Mouse (Mus musculus) midbrain, embryonic 15.5 days (tissue): Measurements from ENCODE around the gene Tspan17. TPM values are rescaled to one million over a fixed set of nuclear protein-coding genes. Genes with fewer than 3 reads are reported as not detected.
"Not testable (repeated sequence)": the region's sequence is repeated elsewhere in the genome, so short reads cannot be mapped to it uniquely, and the experiment has no call there.

Experiments used
- ATAC-seq: fragments of 200-750 bp; cut with Nextera tagmentation; replicated peaks from 2 replicates; pipeline ENCODE4 v1.8.0; 2017; ENCODE audit warnings: moderate TSS enrichment
- H3K27ac ChIP-seq: fragments of 300-500 bp; sonication (generic); 2 replicates; pipeline ENCODE4 v1.5.1; 2015; ENCODE audit warnings: mild to moderate bottlenecking, inconsistent platforms
- H3K27me3 ChIP-seq: fragments of 300-500 bp; sonication (generic); replicated peaks from 2 replicates; pipeline ENCODE4 v1.6.1; 2015; ENCODE audit warnings: inconsistent platforms
- H3K36me3 ChIP-seq: fragments of 300-500 bp; sonication (generic); replicated peaks from 2 replicates; pipeline ENCODE4 v1.6.1; 2015; ENCODE audit warnings: inconsistent platforms
- H3K4me1 ChIP-seq: fragments of 300-500 bp; sonication (generic); 2 replicates; pipeline ENCODE4 v1.6.1; 2015; ENCODE audit warnings: inconsistent platforms
- H3K4me2 ChIP-seq: fragments of 300-500 bp; sonication (generic); 2 replicates; pipeline ENCODE4 v1.6.1; 2015; ENCODE audit warnings: inconsistent platforms, mild to moderate bottlenecking, moderate library complexity
- H3K4me3 ChIP-seq: fragments of 300-500 bp; sonication (generic); 2 replicates; pipeline ENCODE4 v1.5.1; 2015; ENCODE audit warnings: mild to moderate bottlenecking, inconsistent platforms
- H3K9ac ChIP-seq: fragments of 300-500 bp; sonication (generic); 2 replicates; pipeline ENCODE4 v1.6.1; 2015; ENCODE audit warnings: mild to moderate bottlenecking, inconsistent platforms
- H3K9me3 ChIP-seq: fragments of 300-500 bp; sonication (generic); 2 replicates; pipeline ENCODE4 v1.6.1; 2016; ENCODE audit warnings: inconsistent platforms
- WGBS: fragments of 180-500 bp; shearing (Covaris S2); methylation state at CpG from one replicate; pipeline ENCODE4 v1.1.7; 2015; ENCODE audit warnings: mixed read lengths; 5-methylcytosine and 5-hydroxymethylcytosine counted together
- polyA plus RNA-seq: library from polyadenylated mRNA; unstranded; fragments of >200 nt; fragmentation: Nextera tagmentation; extraction: Ambion mirVana; gene quantifications from 2 replicates; pipeline ENCODE4 v1.2.1, GENCODE M21; 2015

Gene Tspan17
- polyA plus RNA-seq, 1 experiment from 2014 or later = 49.3 TPM

DNA sequence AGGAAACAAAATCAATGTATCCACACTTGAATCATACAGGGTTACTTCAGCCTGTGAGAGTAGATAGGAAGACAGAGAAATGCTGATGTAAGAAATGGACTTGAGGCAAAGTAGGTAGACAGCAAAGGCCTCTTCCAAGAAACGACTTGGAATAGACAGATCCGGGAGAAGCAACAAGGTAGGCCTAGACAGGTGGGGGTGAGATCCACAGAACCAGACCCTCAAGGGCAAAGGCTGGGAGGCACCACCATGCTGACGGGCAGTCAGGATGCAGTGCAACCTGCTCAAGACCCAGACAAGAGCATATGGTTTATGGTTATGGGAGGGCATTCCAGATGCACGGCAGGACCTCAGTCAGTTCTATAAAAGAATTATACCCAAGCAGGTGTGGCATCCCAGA, 22.2 kb upstream of the Tspan17 start:
- no peaks in the 10 kb centered on the region for H3K9me3 ChIP-seq
- peak overlapping the region; percentile 72 for H3K27ac ChIP-seq
- H3K4me1 ChIP-seq = peaks cover 26% of the 10 kb centered on the region
- WGBS = 83% methylated on average over 4 of the region's 4 CpGs
- H3K4me3 ChIP-seq = 0 out of 2 replicates have a peak overlapping the region, but pooled peaks have one; percentile 59
- no peaks in the 10 kb centered on the region for H3K36me3 ChIP-seq
- H3K27me3 ChIP-seq = peaks cover 27% of the 10 kb centered on the region
- H3K9ac ChIP-seq = no peak overlapping the region
- ATAC-seq = no peak
- peak overlapping the region; percentile 57 for H3K4me2 ChIP-seq

DNA sequence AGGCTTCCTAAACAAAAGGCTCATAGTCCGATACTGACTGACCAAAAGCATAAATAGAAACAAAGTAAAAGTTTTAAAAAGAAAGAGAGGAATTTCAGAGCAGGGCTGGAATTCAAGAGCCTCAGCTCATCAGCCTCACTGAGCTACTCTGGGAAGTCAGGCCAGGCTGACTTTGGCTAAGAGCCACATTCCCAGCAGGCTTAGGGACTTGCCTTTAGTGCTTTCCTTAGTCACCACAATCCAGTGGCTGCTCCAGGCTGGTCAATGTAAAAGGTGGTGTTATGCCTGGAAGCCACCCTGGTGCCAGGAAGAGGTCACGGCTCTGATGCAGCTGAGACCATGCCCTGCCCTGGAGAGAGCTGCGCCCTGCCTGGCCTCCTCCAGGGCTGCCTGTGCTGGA, 8.6 kb upstream of the Tspan17 start:
- H3K27ac ChIP-seq = no peak overlapping the region
- 56% methylated on average over 3 of the region's 3 CpGs for WGBS
- H3K9ac ChIP-seq = no peak overlapping the region
- H3K36me3 ChIP-seq = no peaks in the 10 kb centered on the region
- H3K27me3 ChIP-seq = no peaks in the 10 kb centered on the region
- H3K4me1 ChIP-seq = no peaks in the 10 kb centered on the region
- H3K9me3 ChIP-seq = no peaks in the 10 kb centered on the region
- no peak for ATAC-seq
- H3K4me2 ChIP-seq = no peak overlapping the region
- H3K4me3 ChIP-seq = no peak overlapping the region

DNA sequence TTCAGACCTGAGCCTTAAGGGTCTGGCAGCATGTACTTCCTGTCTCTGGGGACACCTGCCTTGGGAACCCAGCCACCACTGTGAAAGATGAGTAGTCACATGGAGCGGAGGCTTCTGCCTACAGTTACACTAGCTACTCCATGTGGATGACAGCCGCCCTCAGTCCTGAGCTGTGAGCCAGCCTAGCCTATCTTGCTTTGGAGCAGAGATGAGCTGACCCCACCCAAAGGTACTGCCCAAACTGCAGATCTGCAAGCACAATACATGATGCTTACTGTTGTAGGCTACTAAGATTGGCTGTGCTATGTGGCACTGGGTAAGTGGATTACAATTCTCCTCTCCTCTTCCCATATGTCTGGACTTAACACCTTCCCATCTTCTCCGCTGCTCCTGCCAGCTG, 8.1 kb upstream of the Tspan17 start:
- Histone ChIP-seq H3K27me3 (no peaks in the 10 kb centered on the region), H3K27ac (no peak overlapping the region), H3K4me1 (no peaks in the 10 kb centered on the region), H3K9ac (no peak overlapping the region), H3K4me3 (no peak overlapping the region), H3K4me2 (no peak overlapping the region), H3K9me3 (no peaks in the 10 kb centered on the region), H3K36me3 (no peaks in the 10 kb centered on the region)
- ATAC-seq = no peak
- 93% methylated on average over 3 of the region's 3 CpGs for WGBS

DNA sequence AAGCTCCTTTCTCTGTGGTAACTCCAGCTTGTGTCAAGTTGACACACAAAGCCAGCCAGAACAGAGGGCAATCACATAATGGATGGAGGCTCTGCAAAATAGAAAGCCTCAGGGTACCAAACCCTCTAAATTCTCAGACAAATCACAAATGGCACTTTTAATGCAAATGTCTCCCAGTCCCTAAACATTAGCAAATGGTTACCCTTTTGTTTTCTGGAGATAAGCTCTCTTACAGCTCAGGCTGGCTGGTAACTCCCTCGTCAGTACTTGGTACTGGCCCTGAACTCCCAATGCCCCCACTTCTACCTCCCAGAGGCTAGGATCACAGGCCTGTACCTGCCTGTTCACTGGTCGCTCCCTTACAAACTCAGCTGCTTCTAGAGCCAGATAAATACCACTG, 5.9 kb upstream of the Tspan17 start:
- Histone ChIP-seq H3K36me3 (no peaks in the 10 kb centered on the region), H3K9ac (no peak overlapping the region), H3K9me3 (no peaks in the 10 kb centered on the region), H3K4me2 (no peak overlapping the region), H3K4me3 (no peak overlapping the region), H3K27ac (no peak overlapping the region), H3K4me1 (no peaks in the 10 kb centered on the region), H3K27me3 (no peaks in the 10 kb centered on the region)
- 45% methylated on average over 2 of the region's 2 CpGs for WGBS
- ATAC-seq = no peak

DNA sequence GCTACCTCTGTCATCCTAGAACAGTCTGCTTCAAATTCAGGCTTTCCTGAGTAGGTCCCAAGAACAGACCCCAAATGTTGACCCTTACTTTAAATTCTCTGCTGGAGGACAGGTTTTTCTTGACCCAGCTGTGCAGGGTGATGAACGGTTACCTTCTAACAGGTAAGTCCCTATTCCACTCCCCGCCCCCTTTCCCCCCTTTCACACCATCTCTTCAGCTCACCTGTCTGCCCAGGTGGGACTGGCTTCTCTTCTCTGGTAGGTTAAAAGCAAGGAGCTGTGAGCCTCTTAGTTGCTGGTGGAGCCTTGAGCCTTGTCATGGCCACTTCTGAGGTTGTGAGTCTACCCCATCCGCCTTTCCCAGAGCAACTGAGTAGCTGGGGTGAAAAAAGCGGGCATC, 5.5 kb upstream of the Tspan17 start, which contains the start of gene Eif4e1b:
Eif4e1b (plus strand) TSS at position 301 of the 400 bp plus-strand sequence.
- 85% methylated on average over 4 of the region's 4 CpGs for WGBS
- no peak within 1 kb of the TSS for H3K4me3 ChIP-seq
- no peak for ATAC-seq

DNA sequence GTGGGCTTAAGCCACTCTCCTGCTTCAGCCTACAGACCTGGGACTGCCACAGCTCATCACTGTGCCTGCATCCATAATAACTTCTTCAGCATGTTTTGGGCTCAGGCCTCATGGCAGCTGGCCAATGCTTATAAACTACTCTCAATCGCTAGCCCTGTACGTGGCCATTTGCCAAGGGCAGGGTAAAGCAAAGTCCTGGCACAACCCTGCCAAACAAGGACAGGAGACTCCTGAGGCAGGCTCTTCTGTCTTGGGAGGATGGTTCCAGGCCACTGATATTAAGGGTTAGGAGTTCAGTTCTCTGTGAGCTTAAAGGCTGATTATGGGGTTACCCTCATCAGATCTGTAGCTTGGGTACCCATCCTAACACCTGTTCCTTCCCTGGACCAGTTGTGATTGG, 1.6 kb upstream of the Tspan17 start:
- not testable (repeated sequence) for ATAC-seq, H3K9ac ChIP-seq, H3K27me3 ChIP-seq, H3K27ac ChIP-seq, H3K4me3 ChIP-seq, H3K4me2 ChIP-seq, H3K9me3 ChIP-seq, H3K36me3 ChIP-seq
- H3K4me1 ChIP-seq = peaks cover 20% of the 10 kb centered on the region
- WGBS = 51% methylated on average over 2 of the region's 2 CpGs

More for the DNA sequence above, 5.5 kb upstream of the Tspan17 start, which contains the start of gene Eif4e1b:
- Histone ChIP-seq H3K4me2 (no peak within 1 kb of the TSS), H3K27ac (no peak within 1 kb of the TSS), H3K27me3 (no peaks in the 10 kb centered on the region), H3K4me1 (no peaks in the 10 kb centered on the region), H3K9me3 (no peaks in the 10 kb centered on the region), H3K9ac (no peak within 1 kb of the TSS), H3K36me3 (no peaks in the 10 kb centered on the region)

DNA sequence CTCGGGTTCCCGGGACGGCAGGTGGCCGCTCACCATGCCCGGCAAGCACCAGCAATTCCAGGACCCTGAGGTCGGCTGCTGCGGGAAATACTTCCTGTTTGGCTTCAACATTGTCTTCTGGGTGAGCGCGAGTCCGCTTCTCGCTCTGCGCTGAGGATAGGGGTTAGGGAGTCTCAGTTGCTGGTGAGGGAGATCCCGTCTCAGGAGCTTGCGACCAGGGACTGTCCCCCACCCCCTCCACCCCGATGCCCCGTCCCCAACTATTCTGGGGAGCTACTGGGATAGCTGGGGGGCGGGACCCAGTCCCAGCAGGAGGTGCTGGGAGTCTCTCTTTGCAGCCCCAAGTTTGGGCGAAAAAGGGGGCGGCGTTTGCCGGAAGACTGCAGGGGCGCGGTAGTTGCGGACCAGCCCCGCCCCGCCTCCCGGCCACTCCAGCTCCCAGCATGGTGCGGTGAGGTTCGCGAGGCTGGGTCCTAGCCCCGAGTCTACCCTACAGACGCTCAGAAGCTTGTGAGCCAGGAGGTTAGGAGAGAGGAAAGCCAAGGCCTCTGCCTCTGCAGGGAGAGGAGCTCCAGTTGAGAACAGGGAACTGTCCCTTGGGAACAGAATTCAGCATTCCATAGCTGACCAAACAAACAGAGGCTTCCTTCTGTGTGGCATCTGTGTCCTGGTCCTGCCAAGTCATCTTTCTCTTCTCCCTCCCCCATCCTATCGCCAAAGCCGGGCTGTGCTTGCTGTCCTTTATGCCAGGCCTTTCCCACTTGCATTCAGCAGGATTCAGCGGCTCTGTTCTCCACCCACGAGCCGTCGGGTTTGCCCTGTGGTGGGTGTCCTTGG, 602 bp downstream of the Tspan17 start:
- no peaks in the 10 kb centered on the region for H3K36me3 ChIP-seq
- peak overlapping the region; percentile 57 for H3K9ac ChIP-seq
- peaks cover 10% of the 10 kb centered on the region for H3K27me3 ChIP-seq
- H3K27ac ChIP-seq = 0 out of 2 replicates have a peak overlapping the region, but pooled peaks have one; percentile 40
- peaks cover 20% of the 10 kb centered on the region for H3K4me1 ChIP-seq
- peak overlapping the region; percentile 61 for H3K4me3 ChIP-seq
- H3K9me3 ChIP-seq = no peaks in the 10 kb centered on the region
- under 1% methylated on average over 37 of the region's 38 CpGs for WGBS
- ATAC-seq = peak; percentile 58
- H3K4me2 ChIP-seq = peak overlapping the region; percentile 97

DNA sequence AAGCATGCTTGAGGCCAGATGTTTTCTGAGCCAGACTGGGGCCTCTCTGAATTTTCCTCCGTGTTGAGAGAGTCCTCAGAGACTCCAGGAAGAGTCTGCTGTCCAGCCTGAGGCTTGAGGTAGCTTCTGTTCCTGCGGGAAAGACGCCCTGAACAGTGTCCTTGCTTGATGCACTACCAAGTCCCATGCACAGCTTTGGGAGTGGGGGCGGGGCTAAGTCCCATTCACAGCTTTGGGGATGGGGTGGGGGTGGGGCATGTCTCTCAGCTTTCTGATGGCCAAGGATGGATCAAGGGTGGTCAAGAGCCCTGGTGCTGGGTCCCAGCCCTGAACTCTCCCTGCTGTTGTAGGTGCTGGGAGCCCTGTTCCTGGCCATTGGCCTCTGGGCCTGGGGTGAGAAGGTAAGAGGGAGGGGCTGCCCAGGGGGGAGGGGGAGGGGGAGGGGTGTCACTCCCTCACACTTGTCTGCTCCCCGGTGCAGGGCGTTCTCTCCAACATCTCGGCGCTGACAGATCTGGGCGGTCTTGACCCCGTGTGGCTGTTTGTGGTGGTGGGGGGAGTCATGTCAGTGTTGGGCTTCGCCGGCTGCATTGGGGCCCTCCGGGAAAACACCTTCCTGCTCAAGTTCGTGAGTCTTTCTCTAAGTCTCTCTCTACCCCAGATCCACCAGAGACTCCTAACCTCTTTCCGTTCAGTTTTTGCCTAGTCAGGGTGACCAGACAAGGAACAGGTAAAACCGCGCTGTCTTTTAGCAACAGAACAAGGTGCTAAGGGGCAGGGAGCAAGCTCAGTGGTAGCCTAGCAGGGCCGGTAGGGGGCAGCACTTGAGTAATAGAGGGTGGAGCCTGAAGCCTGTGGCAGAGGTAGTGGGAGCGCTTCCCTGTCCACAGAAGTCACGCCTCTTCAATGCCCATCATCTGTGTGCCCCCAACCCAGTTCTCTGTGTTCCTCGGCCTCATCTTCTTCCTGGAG, 3.4 kb downstream of the Tspan17 start:
- no peak for ATAC-seq
- Histone ChIP-seq H3K36me3 (no peaks in the 10 kb centered on the region), H3K4me2 (no peak overlapping the region), H3K9me3 (no peaks in the 10 kb centered on the region), H3K4me3 (no peak overlapping the region), H3K27me3 (peaks cover 16% of the 10 kb centered on the region), H3K4me1 (peaks cover 20% of the 10 kb centered on the region), H3K27ac (no peak overlapping the region), H3K9ac (no peak overlapping the region)
- WGBS = 26% methylated on average over 21 of the region's 21 CpGs

DNA sequence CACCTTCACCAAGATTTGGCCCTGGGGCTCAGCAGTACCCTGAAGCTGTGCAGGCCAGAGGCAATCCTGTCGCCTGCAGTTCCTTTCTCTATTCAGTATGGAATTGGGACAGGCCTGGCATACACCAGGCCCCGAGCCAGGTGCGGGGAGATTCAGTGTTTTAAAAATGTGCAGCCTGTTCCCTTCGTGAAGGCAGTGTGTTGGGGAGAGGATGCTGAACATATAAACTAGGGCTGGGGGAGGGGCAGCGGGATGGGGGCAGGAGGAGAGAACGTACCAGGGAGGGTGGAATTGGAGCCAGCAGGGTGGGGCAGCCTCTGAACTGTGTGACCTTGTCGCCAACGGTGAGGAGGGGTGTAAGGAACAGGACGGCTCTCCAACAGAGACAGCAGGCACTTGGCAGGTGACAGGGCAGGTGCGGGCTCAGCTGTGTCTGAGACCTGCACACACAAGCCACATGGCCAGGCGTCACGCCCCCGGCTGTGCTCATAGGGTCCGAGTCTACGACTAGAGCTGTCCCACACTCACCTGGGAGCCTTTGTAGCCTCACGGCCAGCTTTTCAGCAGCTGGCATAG, 4.9 kb downstream of the Tspan17 start:
- H3K27ac ChIP-seq = no peak overlapping the region
- WGBS = 79% methylated on average over 16 of the region's 16 CpGs
- no peak overlapping the region for H3K9ac ChIP-seq
- H3K9me3 ChIP-seq = no peaks in the 10 kb centered on the region
- H3K27me3 ChIP-seq = peaks cover 23% of the 10 kb centered on the region
- no peak for ATAC-seq
- peaks cover 18% of the 10 kb centered on the region for H3K4me1 ChIP-seq
- no peak overlapping the region for H3K4me3 ChIP-seq
- no peaks in the 10 kb centered on the region for H3K36me3 ChIP-seq
- H3K4me2 ChIP-seq = no peak overlapping the region

DNA sequence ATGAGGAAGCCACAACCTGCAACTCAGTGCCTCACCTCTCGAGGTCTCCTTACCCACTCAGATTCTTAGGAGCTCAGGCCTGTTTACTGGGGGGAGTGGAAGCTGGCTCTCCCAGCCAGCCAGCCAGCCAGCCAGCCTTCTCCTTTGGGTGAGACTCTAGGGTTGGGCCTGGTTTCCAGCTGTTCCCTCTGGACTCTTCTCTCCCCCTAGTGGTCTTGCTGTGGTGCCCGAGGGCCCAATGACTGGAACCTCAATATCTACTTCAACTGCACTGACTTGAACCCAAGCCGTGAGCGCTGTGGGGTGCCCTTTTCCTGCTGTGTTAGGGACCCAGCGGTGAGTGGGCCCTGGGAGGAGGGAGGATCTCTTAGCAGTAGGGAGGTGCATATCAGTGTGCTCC, 5.7 kb downstream of the Tspan17 start:
- Histone ChIP-seq H3K36me3 (no peaks in the 10 kb centered on the region), H3K4me2 (no peak overlapping the region), H3K27ac (no peak overlapping the region), H3K9me3 (no peaks in the 10 kb centered on the region), H3K27me3 (peaks cover 23% of the 10 kb centered on the region), H3K4me3 (no peak overlapping the region), H3K9ac (no peak overlapping the region), H3K4me1 (peaks cover 12% of the 10 kb centered on the region)
- WGBS = 41% methylated on average over 5 of the region's 5 CpGs
- no peak for ATAC-seq

DNA sequence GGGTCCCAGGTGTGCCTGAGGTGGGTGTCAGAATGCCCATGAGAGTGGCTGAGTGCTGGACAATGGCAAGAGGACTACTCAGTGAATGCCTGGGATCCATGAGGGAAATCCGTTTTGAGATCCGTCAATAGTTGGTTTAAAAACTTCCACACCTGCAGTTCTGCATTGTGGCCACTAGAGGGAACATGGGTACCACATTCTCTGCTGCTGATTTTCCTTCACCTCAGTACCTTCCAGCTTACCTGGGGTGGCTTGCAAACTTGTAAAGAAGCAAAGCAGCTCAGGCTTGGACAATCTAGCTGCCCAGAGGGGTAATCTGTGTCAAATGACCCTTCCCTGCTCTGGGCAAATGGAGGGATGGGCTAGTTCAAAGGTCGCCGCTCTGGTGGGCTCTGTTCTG, 8.2 kb downstream of the Tspan17 start:
- Histone ChIP-seq H3K4me3 (no peak overlapping the region), H3K4me2 (no peak overlapping the region), H3K4me1 (no peaks in the 10 kb centered on the region), H3K27me3 (peaks cover 17% of the 10 kb centered on the region), H3K9me3 (no peaks in the 10 kb centered on the region), H3K27ac (no peak overlapping the region), H3K36me3 (no peaks in the 10 kb centered on the region), H3K9ac (no peak overlapping the region)
- WGBS = 39% methylated on average over 4 of the region's 4 CpGs
- ATAC-seq = no peak
